Mouse (Mus musculus) mesoderm, embryonic 11.5 days (tissue): Measurements from ENCODE around the gene Vmn2r49.
"Not testable (repeated sequence)": the region's sequence is repeated elsewhere in the genome, so short reads cannot be mapped to it uniquely, and the experiment has no call there.

Source experiments
- DNase-seq: peaks from one replicate; pipeline ENCODE4 v3.0.0-alpha.2; 2012; ENCODE audit warnings: low read depth, low spot score

Vmn2r49 gene

DNA sequence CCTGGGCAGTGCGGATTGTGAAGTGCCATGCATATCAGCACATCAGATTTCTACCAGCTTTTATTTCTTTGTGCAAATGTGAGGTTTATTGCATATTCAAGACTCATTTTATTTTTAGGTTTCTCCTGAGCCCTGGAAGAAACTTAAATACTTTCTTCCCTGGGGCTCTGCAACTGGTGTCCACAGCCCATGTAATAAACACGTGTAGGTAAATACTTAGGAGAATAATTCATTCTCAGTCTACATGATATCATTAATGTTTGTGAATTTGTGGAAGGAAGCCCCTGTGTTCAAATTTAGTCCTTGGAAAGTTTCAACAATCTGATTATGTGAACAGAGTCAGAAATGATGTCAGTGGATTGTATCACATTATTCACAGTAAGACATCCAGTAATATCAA lies at the start of gene Vmn2r49:
Vmn2r49 (minus strand) TSS at position 101 of the 400 bp plus-strand sequence.
- DNase-seq, result not testable (repeated sequence)

- DNase-seq, result not testable (repeated sequence)
These were observed 38.6 kb downstream of the Vmn2r49 start, which contains the start of gene Vmn2r48 for GRCm38 (mm10) chr7:9953485-9953884. TSS of gene Vmn2r48 (minus strand) at chr7:9953585.
